Mouse (Mus musculus) liver, embryonic 14.5 days (tissue): ENCODE results near the gene Prss44.

Experiments
- CTCF ChIP-seq: IDR thresholded peaks from 2 replicates; pipeline ENCODE4 v1.5.1; 2016; ENCODE audit warnings: antibody characterized with exemption, low read depth, control low read depth
- EP300 ChIP-seq: IDR thresholded peaks from 2 replicates; pipeline ENCODE4 v1.6.1; 2016; ENCODE audit warnings: antibody characterized with exemption, low read depth

DNA sequence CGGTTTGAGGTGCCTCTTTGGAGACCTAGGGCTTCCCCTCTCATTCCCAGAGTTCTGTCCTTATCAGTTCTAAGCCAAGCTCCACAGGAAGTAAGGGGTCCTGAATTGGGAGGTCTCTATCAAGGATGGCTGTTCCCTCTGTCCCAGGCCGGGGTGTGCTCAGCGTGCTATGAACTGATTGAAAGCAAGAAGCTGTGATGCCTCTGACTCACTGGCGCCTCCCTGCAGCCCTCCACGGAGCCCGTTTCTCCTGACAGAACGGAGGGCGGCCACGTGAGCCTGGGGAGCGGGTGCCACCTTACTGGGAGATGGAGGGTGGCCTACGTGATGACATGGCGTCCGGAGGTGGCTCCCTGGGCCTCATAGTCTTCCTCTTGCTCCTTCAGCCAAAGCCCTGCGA lies 15.9 kb upstream of the Prss44 start, which contains the start of gene Prss42:
- TF ChIP-seq CTCF (no peak), EP300 (no peak)
